Mouse (Mus musculus) CD4-positive, CD25-positive, alpha-beta regulatory T cell, adult 4 months (primary cell): ENCODE measurements around the gene Plxna2. TPM values are rescaled to one million over a fixed set of nuclear protein-coding genes. Genes with fewer than 3 reads are reported as not detected.

Experiments
- ATAC-seq: one replicate; pipeline ENCODE4 v1.8.0; 2017
- polyA plus RNA-seq, 2 experiments: library from polyadenylated mRNA; unstranded; fragments of 100-300 nt; shearing (Covaris generic); gene quantifications; one replicate each; pipeline ENCODE4 v1.2.1; 2017

The Plxna2 gene
- polyA plus RNA-seq, 2 experiments from 2014 or later, result not detected

DNA sequence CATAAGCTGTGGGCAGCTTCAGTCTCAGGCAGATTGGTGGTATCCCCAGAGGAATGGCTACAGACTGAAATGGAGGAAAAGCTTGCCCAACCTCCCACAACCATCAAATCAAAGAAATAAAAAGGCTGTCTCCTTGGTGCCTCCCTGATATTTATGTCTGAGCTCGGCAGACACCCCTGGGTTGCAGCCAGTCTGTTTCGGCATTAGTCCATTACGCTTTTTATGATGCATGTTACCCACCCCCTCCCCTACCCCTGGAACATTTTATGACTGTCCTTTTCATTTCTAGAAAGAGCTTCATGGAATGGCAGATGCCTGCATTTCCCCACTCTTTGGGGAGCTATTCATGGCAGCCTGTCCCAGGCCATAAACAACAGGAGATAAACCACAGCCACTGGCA is 47.7 kb downstream of the Plxna2 start:
- ATAC-seq, result no peak

DNA sequence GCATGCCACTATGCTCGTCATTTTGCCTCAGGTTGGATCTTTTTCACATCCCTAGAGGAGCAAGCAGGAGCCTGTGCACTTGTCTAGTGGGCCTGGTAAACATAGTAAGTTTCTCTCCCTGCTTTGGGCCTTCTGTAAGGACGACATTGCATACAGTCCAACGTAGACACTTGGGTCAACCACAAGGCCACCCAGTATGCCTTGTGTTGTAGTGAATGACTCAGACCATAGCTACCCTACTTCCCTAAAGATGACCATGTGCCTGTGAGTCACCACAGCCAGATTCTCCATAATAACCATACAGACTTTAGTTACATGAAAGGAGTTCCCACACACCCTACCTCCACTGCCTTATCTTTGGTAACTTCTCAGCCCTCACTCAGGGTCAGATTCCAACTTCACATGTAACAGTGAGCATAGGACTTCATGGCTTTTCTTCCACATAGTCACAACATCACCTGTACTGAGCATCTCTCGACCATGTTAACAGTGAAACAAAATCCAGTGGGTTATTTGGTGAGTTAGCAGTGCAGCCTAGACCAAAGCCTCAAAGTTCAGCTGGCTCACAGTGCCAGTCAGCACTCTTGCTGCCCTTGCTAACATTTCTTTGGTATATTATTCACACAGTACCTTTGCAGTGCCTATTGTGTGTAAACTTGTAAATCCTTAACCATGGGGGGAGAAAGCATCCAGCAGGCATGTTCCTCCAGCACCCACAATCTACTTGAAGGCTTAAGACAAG is 53.9 kb downstream of the Plxna2 start:
- ATAC-seq, result no peak

GRCm38 (mm10) chr1:194672525-194672894 is 54.5 kb downstream of the Plxna2 start:
- no peak for ATAC-seq

- no peak for ATAC-seq
Measured at GRCm38 (mm10) chr1:194673229-194673628, 55.2 kb downstream of the Plxna2 start.

DNA sequence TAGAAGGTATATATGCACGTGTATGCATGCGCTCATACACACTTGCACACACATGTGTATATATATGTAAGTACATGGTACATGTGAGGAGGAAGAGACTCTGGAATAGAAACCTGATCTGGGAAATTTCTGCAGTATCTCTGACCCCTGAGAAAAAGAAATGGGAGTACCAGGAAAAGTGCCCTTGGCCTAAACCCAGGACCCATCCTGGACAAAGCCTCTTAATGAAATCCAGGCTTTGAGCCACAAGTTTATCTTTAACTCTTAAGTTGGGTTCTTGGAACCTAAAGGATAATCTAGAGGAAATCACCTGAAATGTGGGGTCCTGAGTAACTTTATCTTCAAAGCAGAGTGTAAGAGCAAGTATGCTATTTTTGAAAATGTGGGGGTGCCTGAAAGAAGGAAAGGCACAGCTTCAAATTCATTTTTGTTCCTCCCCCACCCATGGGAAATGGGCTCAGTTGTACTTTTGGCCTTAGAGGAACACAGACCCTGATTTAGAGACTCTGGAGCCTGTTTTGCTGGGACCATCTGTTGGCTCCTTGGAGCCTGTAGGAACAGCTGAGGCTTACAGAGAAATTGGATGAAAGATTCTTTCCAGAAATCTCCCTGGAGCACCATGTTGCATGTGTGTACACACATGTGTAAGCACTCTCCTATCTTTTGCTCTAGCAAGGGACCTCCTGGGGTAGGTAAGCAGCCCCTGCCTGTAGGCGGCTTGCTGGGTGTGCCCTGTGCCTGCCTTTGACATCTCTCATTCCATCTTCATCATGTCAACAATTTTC is 57.3 kb downstream of the Plxna2 start:
- no peak for ATAC-seq

DNA sequence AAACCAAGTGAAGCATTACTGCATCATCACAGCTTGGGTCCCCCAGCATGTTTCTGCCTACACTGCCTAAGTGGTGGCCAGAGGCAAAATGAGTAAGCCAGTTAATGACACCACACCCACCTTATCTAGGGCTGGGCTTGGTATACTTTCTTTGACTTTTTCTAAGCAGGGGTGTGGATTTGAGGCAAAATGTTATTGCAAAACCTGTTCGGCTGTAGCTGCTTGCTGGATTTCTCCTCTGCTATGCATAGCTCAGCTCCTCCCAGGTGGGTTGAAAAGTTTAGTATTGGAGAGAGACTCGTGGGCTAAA is 57.8 kb downstream of the Plxna2 start:
- no peak for ATAC-seq

- ATAC-seq, result no peak
Measured at GRCm38 (mm10) chr1:194677878-194678277, 59.9 kb downstream of the Plxna2 start.

GRCm38 (mm10) chr1:194679147-194679546 is 61.1 kb downstream of the Plxna2 start:
- no peak for ATAC-seq

DNA sequence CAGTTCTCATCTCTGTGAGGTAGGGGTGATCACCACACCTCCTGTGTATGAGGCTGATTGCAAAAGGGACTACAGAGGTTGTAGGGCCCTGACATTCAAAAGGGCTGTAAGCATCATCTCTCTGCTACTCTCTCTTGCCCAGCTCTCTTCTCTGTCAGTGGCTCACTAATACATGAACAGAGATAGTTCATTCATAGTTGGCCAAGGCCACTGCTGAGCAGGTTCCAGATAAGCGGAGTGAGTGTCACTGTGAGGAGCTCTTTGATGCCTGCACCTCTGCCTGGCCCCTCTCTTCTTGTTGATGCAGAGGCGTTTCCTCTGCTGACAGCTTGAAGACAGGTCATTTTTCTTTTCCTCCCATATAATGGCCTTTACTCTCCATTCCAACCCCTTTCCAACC is 62.1 kb downstream of the Plxna2 start:
- ATAC-seq, result no peak

DNA sequence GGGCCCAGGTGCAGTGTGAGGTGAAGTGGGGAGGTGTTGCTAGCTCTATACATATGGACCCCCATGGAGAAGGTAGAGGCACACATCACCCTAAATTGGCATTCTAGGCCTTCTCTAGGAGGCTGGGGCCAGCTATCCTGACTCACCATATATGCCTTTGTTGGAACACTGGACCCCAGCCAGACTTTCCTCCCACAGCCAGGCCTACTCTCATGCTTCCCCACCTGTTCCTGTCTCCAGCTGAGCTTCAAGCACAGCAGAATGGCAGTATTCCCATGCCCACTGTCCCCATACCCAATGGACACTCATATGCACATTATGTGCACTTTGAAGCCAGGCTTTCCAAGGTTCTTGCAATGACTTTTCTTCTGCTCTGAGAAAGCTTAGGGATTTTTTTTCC is 64.0 kb downstream of the Plxna2 start:
- no peak for ATAC-seq

GRCm38 (mm10) chr1:194683132-194683531 is 65.1 kb downstream of the Plxna2 start:
- ATAC-seq, result no peak

- no peak for ATAC-seq
Measured at GRCm38 (mm10) chr1:194685896-194686295, 67.9 kb downstream of the Plxna2 start.

DNA sequence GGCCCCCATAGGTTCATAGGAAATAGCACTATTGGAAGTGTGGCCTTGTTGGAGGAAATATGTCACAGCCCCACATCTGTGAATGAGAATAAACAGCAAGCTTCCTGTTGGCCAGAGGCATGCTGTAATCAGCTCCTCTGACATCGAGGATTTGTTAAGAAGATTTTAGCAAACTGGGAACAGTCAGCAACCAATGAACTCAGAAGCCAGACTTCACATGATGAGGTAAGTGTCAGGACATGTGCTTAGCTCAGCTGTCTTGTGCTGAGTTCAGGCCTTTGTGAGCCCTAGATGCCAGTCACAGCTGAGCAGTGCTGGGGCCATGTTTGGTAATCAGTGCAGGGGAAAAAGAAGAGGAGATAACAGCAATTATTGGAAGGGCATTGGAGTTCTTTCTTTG is 69.7 kb downstream of the Plxna2 start:
- ATAC-seq, result no peak

DNA sequence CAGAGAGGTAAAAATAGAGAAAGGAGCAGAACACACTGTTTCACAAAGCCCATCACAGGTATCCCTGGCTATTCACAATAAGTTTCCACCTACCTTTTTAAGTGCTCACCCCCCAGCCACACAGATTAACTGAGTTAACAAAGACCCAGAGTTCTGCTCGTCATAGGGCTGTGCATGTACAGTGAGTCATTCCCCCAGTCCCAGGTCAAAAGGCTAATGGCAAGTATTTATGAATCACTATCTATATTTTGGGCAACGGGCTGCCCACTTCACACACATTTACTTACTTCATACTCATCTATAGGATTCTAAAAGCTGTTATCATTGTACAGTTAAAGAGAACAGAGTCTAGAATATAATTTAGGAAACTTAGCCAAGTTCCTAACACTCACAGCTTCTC is 70.1 kb downstream of the Plxna2 start:
- no peak for ATAC-seq

GRCm38 (mm10) chr1:194693063-194693462 is 75.0 kb downstream of the Plxna2 start:
- ATAC-seq, result no peak

GRCm38 (mm10) chr1:194693488-194693887 is 75.5 kb downstream of the Plxna2 start:
- no peak for ATAC-seq

- ATAC-seq, result no peak
Measured at GRCm38 (mm10) chr1:194694805-194695204, 76.8 kb downstream of the Plxna2 start.

DNA sequence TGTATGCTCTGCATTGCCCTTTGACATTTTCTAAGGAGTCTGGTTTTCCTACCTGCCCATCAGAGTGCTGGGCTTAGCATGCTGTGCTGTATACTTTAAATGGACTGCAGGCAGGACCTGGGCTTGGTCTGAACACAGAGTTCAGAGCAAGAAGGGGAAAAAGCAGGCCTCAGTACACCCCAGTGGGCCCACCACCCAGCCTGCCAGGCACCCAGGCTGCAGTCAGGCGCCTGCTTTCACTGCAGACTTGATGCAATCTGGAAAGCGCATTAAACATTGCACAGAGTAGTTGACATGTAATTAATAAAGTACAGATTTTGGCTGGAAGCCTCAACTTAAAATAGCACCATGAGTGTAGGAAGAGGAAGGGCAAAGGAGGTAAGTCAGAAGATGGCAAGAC is 79.4 kb downstream of the Plxna2 start:
- no peak for ATAC-seq

- ATAC-seq, result no peak
Measured at GRCm38 (mm10) chr1:194699321-194699720, 81.3 kb downstream of the Plxna2 start.

DNA sequence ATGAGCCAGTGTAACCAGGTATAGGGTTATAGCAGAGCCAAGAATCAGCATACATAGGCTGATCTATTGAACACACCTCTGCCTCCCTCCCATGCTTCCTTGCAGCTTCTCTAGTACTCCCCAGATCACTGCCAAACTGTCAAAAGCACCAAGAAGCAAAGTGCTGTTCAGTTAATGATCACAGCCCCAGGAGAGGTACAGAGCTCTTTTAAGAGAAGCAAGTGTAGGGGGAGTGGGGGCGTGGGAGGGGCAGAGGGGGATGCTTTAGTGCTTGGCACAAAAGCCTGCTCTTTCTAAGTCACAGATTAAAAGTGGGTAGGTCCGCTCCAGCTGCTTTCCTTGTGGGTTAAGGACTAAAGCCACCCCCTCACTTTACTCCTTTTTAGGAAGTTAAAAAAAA is 85.2 kb downstream of the Plxna2 start:
- no peak for ATAC-seq

- ATAC-seq, result no peak
Measured at GRCm38 (mm10) chr1:194704171-194704855, 86.3 kb downstream of the Plxna2 start.

DNA sequence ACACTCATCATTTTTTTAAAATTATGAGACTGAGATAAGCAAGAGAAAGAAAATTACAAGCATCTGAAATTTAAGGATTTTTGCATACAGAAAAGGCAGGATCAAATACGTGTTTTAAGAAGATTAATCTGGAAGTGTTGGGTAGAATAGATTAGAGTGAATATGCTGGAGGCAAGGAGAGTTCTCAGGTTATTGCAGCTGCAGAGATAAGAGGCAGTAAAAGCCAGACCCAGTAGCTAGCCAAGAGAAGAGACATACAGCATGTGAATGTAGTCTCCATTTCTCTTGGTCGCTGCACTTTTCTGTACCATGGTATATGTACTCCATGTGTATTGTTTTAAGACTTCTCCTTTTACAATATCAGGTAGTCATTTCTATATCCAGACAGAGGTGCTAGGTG is 88.5 kb downstream of the Plxna2 start:
- ATAC-seq, result no peak

- no peak for ATAC-seq
Measured at GRCm38 (mm10) chr1:194712373-194712772, 94.4 kb downstream of the Plxna2 start.
